Mouse (Mus musculus) frontal cortex, adult 2 months (tissue): ENCODE measurements around the gene Ugt1a1. TPM values are rescaled to one million over a fixed set of nuclear protein-coding genes. Genes with fewer than 3 reads are reported as not detected.
"Not testable (repeated sequence)": the region's sequence is repeated elsewhere in the genome, so short reads cannot be mapped to it uniquely, and the experiment has no call there.

Source experiments
- DNase-seq, 2 experiments: peaks; one replicate each; pipeline ENCODE4 v3.0.0; 2022; ENCODE audit warnings: low spot score in 1 of 2; ENCODE audit errors: extremely low spot score in 1 of 2
- polyA plus RNA-seq: library from polyadenylated mRNA; depleted of rRNA; stranded (reverse); fragments of >200 nt; gene quantifications from 2 replicates; pipeline ENCODE4 v1.2.3, GENCODE M21; 2012

Gene Ugt1a1
- polyA plus RNA-seq, 1 experiment = 0.06 TPM

DNA sequence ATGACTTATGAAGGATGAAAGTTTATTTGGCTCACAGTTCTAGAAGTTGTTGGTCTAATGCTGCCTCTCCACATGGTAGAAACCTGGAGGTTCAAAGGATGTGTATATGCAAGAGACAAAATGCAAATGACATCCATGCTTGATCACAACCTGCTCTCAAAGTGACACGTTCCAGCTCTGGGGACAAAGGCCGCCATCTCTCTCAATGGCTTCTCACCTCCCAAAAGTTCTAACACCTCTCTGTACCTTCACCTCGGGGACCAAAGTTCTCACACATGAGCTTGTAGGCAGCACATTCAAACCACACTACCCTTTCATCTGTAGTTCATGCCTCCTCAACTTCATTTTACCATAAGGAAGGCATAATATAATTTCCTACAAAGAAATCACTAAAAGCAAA is 5.8 kb downstream of the Ugt1a1 start:
- no peak for DNase-seq

DNA sequence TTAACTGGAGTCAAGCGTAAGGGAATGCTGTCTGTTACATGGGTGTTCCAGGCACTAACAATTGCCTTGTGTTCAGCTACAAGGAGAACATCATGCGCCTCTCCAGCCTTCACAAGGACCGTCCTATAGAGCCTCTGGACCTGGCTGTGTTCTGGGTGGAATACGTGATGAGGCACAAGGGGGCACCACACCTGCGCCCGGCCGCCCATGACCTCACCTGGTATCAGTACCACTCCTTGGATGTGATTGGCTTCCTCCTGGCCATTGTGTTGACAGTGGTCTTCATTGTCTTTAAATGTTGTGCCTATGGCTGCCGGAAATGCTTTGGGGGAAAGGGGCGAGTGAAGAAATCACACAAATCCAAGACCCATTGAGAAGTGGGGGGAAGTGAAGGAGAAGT is 6.3 kb downstream of the Ugt1a1 start:
- no peak for DNase-seq

DNA sequence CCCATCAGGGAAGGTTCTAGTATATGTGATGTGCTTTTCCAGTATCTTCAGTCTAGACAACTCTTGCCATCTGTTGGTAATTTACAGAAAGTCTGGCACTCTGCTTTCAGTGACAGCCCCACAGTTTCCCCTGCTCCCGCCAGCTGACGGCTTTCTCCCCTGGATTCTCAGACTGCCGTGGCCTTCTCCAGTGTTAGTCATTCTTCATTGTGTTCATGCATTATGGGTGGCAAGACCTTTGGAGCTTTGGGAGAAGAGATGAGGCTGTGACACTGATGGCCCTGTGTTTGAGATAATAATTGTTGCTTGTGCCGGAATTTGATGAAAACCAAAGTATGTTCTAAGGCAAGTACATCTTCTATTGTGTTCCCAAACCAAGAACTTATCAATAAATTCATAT is 6.8 kb downstream of the Ugt1a1 start:
- DNase-seq = no peak

DNA sequence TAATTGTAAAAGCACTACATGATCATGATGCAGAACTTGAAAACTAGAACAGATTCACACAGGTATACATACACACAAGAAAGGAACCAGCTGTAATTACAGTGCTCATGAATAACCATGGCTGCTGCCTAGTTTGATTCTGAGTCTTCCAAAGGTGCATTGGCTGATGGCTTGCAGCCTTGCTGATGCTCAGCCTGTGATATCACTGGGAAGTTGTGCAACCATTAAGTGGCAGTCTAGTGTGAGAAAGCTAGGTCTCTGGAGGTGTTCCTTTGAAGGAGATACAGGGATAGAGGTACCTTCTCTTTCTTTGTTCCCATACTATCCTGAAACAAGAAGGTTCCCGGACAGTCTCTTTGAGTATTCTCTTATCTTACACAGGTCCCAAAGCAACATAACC is 7.3 kb downstream of the Ugt1a1 start:
- no peak for DNase-seq

DNA sequence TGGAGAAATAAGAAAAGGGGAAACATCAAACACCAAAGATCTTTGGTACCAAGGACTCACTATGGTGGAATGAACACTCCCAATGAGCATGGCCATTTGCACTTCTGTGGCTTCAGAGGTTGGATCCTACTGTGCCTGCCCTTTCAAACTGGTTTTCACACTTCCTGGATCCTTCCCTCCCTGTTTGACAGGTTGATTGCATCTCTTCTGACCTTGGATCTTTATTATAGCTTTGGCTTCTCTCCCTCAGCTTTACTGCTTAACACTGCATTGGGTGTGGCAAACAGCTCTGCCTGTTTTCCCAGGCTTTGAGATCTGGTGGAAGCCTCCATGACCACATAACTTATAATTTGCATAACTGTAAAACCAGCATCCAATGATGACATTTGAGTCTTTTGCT is 8.6 kb downstream of the Ugt1a1 start:
- no peak for DNase-seq

DNA sequence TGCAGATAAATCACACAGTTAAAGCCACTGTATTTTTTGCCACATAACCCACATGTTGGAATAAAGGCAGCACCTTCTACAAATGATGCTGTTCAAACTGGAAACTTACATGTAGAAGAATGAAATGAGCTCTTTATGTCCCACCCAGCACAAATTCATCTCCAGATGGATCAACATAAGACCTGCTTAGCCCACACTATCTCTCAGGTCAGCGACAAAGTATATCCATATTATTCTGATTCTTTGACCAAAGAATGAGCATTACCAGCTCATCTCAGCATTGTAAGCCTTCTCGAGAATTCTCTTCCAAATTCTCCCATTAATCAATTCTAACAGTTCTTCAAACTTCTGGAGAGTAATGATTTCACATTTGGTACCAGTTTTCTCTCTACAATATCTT is 10.5 kb downstream of the Ugt1a1 start:
- no peak for DNase-seq

DNA sequence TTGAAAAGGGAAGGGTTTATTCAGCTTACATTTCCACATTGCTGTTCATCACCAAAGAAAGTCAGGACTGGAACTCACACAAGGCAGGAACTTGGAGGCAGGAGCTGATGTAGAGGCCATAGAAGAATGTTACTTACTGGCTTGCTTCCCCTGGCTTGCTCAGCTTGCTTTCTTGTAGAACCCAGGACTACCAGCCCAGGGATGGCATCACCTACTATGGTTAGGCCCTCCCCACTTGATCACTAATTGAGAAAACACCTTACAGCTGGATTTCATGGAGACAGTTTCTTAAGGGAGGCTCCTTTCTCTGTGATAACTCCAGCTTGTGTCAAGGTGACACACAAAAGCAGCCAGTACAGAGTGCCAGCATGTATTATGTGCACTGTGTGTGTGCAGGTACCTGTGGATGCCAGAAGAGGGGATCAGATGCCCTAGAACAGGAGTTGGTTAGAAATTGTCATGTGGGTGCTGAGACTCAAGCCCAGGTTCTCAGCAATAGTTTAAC is 11.3 kb downstream of the Ugt1a1 start:
- DNase-seq = not testable (repeated sequence)

DNA sequence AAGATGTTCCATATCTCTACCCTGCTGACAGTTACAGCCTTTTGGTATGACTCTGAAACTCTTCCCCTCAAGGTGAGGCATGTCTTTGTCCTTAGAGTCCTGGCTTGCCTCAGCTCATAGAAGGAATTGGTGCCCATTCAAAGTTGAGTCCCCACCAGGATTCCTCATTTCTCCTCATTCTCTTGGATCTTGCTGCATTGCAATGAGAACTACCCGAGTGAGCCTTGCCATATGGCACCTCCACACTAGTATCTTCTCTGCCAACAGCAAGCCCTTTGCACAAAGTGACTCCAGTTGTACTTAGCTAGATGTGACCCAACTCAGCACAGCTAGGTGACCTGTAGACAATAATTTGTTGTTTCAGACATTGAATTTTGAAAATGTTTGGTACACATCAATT is 11.8 kb downstream of the Ugt1a1 start:
- no peak for DNase-seq

DNA sequence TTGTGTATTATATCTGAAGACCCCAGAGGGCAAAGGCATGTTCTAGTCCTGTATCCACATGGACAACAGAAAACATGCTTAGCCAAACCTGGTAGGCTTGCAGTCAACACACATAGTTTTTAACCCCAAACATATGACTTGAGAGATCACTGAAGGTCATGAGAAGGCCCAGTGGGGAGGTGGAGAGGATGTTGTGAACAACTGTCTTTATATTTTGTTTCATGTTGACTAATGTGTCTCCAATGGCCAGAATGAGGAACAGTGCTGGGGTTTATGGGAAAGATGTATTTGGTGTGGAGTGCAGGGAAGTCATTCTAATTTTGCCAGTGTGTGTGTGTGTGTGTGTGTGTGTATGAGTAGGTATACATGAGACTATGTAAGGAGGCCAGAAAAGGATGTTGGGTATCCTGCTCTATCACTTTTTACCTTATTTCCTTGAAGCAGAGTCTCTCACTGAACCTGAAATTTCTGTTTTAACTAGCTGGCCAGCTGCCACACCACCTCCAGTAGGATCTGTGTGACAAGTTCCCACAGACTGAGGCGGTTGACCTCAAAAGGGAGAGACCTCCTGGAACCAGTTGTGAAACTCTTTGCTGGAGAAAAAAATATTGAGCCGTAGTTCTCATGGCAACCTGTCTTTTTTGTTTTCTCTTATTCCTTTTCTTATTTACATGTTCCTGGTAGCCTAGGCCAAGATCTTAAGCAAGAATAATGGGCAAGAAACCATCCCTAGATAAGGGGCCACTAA is 12.4 kb downstream of the Ugt1a1 start:
- no peak for DNase-seq

DNA sequence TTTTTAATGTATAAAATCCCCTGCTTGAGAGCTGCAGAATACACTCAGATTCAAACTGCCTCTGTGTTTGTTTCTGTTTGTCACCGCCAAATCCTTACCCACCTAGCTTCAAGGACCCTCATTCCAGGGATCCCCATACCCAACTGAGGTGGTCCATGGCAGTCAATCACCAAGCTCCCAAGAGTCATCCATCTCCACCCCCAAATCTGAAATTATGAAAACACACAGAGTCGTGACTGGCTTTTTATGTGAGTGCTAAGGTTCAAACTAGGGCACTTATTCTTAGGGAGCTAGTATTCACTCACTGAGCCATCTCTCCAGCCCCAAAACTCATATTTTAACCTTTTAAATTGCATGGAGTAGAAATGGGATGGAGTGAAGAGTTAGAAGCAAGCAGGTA is 13.5 kb downstream of the Ugt1a1 start:
- not testable (repeated sequence) for DNase-seq

DNA sequence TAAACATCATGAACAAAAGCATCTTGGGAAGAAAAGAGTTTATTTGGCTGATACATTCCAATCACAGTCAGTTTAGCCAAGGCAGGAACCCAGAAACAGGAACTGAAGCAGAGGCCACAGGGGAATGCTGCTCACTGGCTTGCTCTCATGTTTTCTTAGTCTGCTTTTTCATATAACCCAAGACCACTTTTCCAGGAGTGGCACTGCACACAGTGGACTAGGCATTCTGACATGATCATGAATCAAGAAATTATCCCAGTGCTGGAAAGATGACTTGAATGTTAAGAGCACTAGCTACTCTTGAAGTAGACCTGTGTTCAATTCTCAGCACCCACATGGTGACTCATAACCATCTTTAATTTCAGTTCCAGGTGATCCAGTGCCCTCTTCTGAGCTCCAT is 14.0 kb downstream of the Ugt1a1 start:
- DNase-seq = no peak

DNA sequence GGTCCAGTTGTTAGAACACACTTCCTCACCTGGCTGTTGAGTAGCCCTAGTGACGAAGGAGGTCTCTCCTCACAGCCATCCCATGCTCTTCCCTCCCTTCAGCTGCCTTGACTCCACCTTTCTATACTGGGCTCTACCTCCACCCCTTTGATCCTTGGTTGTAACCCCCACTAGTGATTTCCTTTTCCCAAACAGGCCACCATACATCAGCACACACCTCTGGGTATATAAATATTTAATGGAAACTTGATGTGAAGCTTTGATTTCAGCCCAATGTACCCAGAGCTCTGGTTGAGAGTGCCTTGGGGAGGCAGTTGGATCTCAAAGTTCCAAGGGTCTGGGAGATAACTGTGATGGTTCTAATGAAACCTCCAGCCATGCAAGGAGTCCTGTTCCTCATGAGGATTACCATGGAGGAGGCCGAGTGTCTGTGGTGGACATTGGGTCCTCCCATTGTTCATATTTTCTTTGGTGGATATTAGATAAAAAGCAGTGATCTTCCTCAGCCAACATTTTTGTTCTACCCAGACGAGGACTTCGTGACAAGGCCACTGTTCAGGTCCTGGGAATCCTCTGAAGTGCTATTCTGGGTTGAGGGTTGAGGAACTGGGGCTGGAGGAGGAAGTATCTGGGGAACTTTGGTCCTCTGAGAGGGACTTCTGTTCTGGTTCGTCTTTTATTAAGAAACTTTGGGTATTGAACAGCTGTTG is 15.1 kb downstream of the Ugt1a1 start, which contains the start of gene Mroh2a:
TSS of gene Mroh2a (plus strand) at position 317 of the 710 bp plus-strand sequence.
- no peak for DNase-seq

DNA sequence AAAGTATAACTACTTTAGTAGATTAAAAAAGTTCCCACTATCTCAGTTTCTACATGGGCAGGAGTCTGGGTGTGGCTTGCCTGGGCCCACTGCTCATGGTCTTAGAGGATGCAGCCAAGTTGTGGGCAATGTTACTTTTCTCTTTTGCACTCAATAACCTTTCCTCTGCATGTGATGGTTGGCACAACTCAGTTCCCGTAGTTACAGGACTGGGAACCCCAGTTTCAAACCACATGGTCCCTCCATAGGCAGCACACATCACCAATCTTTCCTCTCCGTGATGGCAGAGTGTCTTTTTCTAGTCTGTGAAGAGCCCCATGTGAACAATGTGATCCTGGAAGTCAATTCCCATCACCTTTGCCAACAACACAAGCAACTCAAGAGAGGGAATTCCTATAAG is 15.7 kb downstream of the Ugt1a1 start:
- no peak for DNase-seq

DNA sequence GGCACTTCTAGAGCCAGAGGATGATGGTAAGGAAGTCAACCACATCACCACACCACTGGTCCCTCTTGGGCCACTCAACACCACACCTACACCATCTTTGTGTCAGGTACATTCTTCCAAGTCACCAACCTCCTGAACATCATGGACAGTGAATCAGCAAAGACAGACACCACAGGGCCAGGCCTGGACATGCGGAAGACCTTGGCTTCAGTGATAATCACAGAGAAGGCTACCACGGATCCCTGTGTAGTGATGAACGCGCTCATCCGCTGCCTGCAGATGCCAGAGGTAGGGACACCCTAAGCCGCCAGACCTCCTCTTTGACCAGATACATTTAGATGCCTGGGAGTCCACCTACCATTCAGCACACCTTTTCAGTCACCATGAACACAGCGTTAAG is 16.4 kb downstream of the Ugt1a1 start:
- no peak for DNase-seq

DNA sequence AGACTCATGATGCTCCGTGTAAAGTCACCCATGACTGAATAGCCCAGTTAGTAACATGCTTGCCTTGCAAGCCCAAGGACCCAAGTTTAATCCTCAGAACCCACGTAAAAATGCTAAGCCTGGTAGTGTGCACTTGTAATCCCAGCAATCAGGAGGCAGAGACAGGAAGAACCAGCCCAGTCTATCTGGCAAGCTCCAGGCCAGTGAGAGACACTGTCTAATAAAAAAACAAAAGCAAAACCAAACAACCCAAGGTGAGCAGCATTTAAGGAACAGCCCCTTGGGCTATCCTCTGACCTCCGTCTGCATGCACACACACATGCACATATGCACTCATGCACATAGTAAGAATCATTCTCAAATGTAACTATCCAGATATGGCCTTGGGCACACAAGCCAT is 17.8 kb downstream of the Ugt1a1 start:
- no peak for DNase-seq

DNA sequence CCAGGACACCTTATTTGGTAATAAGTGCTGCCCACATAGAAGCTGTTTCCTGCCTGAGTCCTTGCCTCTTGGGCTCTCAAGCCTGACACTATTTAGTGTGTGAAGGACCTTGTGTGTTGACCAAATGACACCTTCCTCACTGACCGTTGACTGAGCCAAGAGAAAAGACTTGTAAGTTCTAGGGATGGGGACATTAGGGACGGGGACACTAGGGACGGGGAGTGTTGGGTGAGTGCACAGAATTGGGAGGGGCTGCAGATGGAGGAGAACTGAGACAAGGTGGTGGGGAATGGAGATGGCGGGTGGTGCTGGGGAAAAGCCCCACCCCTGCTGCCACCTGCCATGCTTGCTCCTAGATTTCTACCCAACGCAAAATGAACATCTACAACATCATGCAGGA is 18.2 kb downstream of the Ugt1a1 start:
- DNase-seq = no peak

DNA sequence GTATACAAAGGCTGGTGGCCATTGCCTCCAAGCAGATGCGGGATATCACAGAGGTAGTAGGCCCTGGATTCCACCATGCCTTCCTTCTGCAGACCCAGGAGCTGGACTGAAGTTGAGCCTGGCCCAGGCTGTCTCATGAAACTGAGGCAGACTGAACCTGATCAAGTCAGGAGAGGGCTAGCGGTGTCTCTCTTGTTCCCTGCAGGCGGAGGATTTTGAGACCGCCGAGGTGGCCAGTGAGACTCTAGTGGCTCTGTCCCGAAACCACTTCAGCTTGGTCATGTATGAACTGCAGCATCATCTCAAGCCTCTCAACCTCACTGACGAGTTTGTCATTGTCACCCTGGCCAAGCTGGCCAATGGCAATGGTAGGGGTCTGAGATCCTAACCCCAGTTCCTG is 18.7 kb downstream of the Ugt1a1 start:
- no peak for DNase-seq

DNA sequence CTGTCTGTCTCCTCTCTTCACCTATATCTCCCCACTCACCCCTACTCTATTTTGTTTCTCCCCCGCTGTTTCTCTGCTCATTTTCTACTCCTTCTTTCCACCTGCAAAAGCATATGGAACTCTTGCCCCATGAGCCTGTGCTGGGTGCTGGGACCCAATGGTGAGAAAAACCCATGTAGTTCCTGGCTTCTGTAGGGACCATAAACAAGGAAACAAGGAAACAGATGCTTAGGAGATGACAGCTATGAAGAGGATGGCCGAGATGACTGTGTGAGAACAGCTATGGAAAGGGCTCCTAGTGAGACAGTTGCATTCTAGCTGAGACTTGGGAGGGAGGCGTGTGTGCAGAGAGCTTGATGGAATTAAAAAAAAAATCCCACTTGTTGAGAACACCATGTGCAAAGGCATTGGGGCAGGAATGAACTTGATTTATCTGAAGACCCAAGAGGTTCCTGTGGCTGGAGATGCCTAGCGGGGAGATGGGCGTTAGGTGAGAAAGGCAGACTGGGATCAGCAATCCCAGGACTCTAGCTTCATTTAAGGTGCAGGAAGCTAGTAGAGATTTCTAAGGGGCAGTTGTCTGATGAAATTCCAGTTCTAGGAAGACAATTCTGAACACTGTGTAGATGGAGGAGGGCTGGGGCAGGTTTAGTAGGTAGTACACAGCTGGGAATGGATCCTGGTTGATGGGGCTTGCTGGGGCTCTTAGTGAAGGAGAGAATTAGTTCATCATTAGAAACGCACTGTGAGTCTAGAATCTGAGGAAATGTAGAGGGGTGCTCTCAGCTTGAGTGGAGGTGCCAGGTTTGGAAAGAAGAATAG is 19.4 kb downstream of the Ugt1a1 start:
- no peak for DNase-seq

DNA sequence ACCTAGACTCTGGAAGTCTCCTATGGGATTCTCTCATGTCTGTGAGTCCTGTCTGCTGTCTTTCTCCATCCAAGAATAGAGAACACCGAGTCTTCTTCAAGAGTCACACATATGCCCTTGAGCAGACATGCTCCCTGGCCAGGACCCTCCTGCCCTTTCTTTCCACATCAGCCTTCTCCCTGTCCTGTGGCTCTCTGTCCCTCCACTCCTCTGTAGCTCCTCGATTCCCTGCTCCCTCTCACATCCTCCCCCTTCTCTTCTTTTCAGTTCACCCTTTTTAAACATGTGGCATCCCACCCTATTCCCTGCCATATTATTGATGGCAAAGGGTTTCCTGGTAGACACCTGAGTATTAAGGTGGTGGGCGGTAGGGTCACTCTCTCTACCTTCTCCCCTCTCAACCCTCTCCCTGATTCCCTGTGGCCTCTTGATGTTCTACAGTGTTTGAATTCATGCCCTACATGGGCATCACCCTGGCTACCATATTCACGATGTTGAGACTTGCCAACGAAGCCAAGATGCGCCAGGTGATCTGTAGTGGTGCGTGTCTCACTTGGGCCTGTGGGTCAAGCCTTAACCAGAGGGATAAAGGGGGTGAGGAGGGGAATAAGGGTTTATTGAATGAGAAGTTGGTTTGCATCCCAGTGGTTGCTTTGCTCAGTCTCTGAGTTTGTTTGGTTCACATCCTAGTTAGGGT is 20.2 kb downstream of the Ugt1a1 start:
- no peak for DNase-seq

DNA sequence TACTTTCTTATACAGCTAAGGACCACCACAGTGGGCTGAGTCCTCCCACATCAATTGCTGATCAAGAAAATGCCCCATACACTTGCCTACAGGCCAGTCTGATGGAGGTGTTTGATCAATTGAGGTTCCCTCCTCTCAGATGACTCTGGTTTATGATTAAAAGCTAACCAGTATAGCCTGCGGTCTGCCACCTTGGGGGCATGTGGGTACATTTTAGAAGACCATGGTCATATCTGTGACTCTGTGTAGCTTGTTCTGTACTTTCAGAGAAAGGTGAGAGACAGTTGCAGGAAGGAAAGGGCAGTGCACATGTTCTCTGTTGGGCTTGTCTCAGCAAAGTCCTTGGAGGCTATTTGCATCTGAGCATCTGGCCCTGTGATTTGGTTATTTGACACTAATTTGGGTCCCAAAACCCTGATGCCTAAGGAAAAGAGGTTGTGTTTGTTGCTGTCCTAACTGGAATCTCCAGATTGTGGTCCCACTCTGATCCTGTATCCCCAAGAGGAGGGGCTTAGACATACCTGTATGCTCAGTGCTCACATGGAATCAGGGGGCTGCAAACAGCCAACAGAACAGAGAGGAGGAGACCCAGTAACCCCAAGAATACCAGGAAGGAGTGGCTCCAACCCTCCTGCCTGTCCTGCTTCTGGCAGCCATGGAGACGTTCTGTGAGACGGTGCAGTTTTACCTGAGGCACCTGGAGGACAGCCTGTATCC is 21.1 kb downstream of the Ugt1a1 start:
- DNase-seq = no peak
